Mouse (Mus musculus) heart, adult 11 months (tissue): ENCODE results near the gene Antxr2.

ENCODE experiments used
- DNase-seq: peaks from one replicate; pipeline ENCODE4 v3.0.0; 2022

Gene Antxr2

GRCm38 (mm10) chr5:98030902-98031641, at the start of gene Antxr2:
Gene Antxr2 (minus strand): TSS chr5:98031043.
- peak; percentile 99 for DNase-seq

GRCm38 (mm10) chr5:98076612-98077011, 45.8 kb upstream of the Antxr2 start:
- peak; percentile 93 for DNase-seq

- no peak for DNase-seq
Measured at GRCm38 (mm10) chr5:98069191-98069590, 38.3 kb upstream of the Antxr2 start.

GRCm38 (mm10) chr5:98055275-98055674, 24.4 kb upstream of the Antxr2 start:
- no peak for DNase-seq

- no peak for DNase-seq
Measured at GRCm38 (mm10) chr5:98054834-98055233, 24.0 kb upstream of the Antxr2 start.

GRCm38 (mm10) chr5:98034928-98035327, 4.1 kb upstream of the Antxr2 start:
- DNase-seq, result no peak

GRCm38 (mm10) chr5:98034207-98034606, 3.4 kb upstream of the Antxr2 start:
- peak; percentile 92 for DNase-seq

- DNase-seq, result peak; percentile 93
Measured at GRCm38 (mm10) chr5:98032803-98033420, 2.1 kb upstream of the Antxr2 start.

- peak; percentile 97 for DNase-seq
Measured at GRCm38 (mm10) chr5:98030091-98030901, 547 bp downstream of the Antxr2 start.

- peak; percentile 17 for DNase-seq
Measured at GRCm38 (mm10) chr5:98027688-98028389, 3.0 kb downstream of the Antxr2 start.

- peak; percentile 21 for DNase-seq
Measured at GRCm38 (mm10) chr5:98025921-98026320, 4.9 kb downstream of the Antxr2 start.

- no peak for DNase-seq
Measured at GRCm38 (mm10) chr5:98024545-98024944, 6.3 kb downstream of the Antxr2 start.

- no peak for DNase-seq
Measured at GRCm38 (mm10) chr5:98021518-98021917, 9.3 kb downstream of the Antxr2 start.

GRCm38 (mm10) chr5:98020658-98021057, 10.2 kb downstream of the Antxr2 start:
- no peak for DNase-seq

- DNase-seq, result no peak
Measured at GRCm38 (mm10) chr5:98019396-98019795, 11.4 kb downstream of the Antxr2 start.

GRCm38 (mm10) chr5:98018162-98018561, 12.7 kb downstream of the Antxr2 start:
- DNase-seq, result peak; percentile 91

- peak; percentile 95 for DNase-seq
Measured at GRCm38 (mm10) chr5:98016247-98017203, 14.3 kb downstream of the Antxr2 start.

- peak; percentile 83 for DNase-seq
Measured at GRCm38 (mm10) chr5:98005751-98006150, 25.1 kb downstream of the Antxr2 start.

GRCm38 (mm10) chr5:97999261-97999824, 31.5 kb downstream of the Antxr2 start:
- DNase-seq, result no peak

- no peak for DNase-seq
Measured at GRCm38 (mm10) chr5:97996500-97997176, 34.2 kb downstream of the Antxr2 start.

- no peak for DNase-seq
Measured at GRCm38 (mm10) chr5:97995881-97996280, 35.0 kb downstream of the Antxr2 start.
